Comparison of ENCODE assay signal across 11 mouse cellular contexts in the genomic region with DNA sequence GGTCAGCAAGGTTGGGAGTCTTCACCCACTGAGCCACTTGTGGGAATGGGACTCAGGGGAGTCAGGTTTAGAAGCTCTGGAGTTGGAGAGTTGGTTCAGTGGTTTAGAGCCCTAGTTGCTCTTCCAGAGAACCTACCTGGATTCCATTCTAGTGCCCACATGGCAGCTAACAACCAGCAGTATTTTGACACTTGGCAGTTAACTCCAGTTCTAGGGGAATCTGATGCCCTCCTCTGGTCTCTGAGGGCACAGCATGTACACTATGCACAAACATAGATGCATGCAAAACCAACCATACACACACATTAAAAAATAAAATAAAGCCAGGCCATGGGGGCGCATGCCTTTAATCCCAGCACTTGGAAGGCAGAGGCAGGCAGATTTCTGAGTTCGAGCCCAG. TPM values are rescaled to one million over a fixed set of nuclear protein-coding genes. Genes with fewer than 3 reads are reported as not detected.
DNase-seq lines count a peak whose midpoint lies in the region; ATAC-seq and TF ChIP-seq lines count a peak whose summit lies in the region.
"Had no signal": no experiment of that assay in that cellular context is flagged by ENCODE, and none has a peak within 500 bp of the region (broad histone marks: within the 10 kb centered on the region; RNA-seq: fewer than 3 reads in every experiment).

No protein-coding gene starts in this region.

- no peaks in the 10 kb centered on the region for H3K27me3 ChIP-seq in kidney, postnatal 0 days (ENCODE audit: insufficient read depth, low read length)
- no peaks in the 10 kb centered on the region for H3K27me3 ChIP-seq in kidney, embryonic 15.5 days
- H3K27me3 ChIP-seq: heart, embryonic 12.5 days; lung, embryonic 15.5 days had no signal

- no peak for ATAC-seq in kidney, postnatal 0 days (replicated peaks; ENCODE audit: low FRiP score, low read depth)
- no peak for ATAC-seq in kidney, embryonic 15.5 days (replicated peaks; ENCODE audit: low FRiP score)
- ATAC-seq: forebrain, embryonic 14.5 days had no signal

- H3K27ac ChIP-seq in kidney, postnatal 0 days = no peak overlapping the region
- no peak overlapping the region for H3K27ac ChIP-seq in kidney, embryonic 15.5 days
- H3K27ac ChIP-seq: lung, embryonic 15.5 days had no signal

- WGBS in kidney, postnatal 0 days = 93% methylated on average over 2 of the region's 2 CpGs
- 86% methylated on average over 2 of the region's 2 CpGs for WGBS in kidney, embryonic 15.5 days

- no peaks in the 10 kb centered on the region for H3K9me3 ChIP-seq in kidney, postnatal 0 days (replicated peaks; ENCODE audit: low read length)
- no peaks in the 10 kb centered on the region for H3K9me3 ChIP-seq in kidney, embryonic 15.5 days (replicated peaks)
- H3K9me3 ChIP-seq: heart, embryonic 12.5 days; lung, embryonic 15.5 days had no signal

- H3K36me3 ChIP-seq in kidney, postnatal 0 days (ENCODE audit: insufficient read depth, low read length) = no peaks in the 10 kb centered on the region
- peaks cover 5% of the 10 kb centered on the region; the same call in 1 of the 2 replicates for H3K36me3 ChIP-seq in kidney, embryonic 15.5 days
- H3K36me3 ChIP-seq: lung, embryonic 15.5 days had no signal

- H3K4me1 ChIP-seq in kidney, postnatal 0 days (replicated peaks; ENCODE audit: insufficient read depth, low read length) = peaks cover 8% of the 10 kb centered on the region
- H3K4me1 ChIP-seq in kidney, embryonic 15.5 days = peaks cover 14% of the 10 kb centered on the region

- H3K4me3 ChIP-seq in kidney, postnatal 0 days (replicated peaks; ENCODE audit: low read depth, low read length) = no peak overlapping the region
- no peak overlapping the region for H3K4me3 ChIP-seq in kidney, embryonic 15.5 days (replicated peaks)
- H3K4me3 ChIP-seq: heart, embryonic 12.5 days; lung, embryonic 15.5 days had no signal

- no peak overlapping the region for H3K4me2 ChIP-seq in kidney, postnatal 0 days (ENCODE audit: low read length)
- H3K4me2 ChIP-seq in kidney, embryonic 15.5 days = no peak overlapping the region
- H3K4me2 ChIP-seq: heart, embryonic 12.5 days; lung, embryonic 15.5 days had no signal

- peak; percentile 62 for DNase-seq in kidney, postnatal 0 days (ENCODE audit: low spot score)
- DNase-seq in urinary bladder, adult 2 months (ENCODE audit: low spot score) = peak; percentile 13
- DNase-seq in urinary bladder, postnatal 4 days (ENCODE audit: low spot score in 2 of 2) = no peak
- DNase-seq in induced T-regulatory cell, adult 2 months (ENCODE audit: low read depth) = peak; percentile 80
- DNase-seq in thymus, postnatal 4 days = peak; percentile 77
- DNase-seq in ovary, postnatal 36 days (ENCODE audit: low spot score) = no peak
- DNase-seq in frontal cortex, postnatal 10 days (ENCODE audit: low spot score in 2 of 2) = no peak

- TF ChIP-seq CTCF in kidney, postnatal 0 days (IDR thresholded peaks at IDR 0.05; ENCODE audit: low read depth) = peak; percentile 64

- H3K9ac ChIP-seq in kidney, postnatal 0 days (ENCODE audit: low read depth, low read length) = no peak overlapping the region
- no peak overlapping the region for H3K9ac ChIP-seq in kidney, embryonic 15.5 days
- H3K9ac ChIP-seq: heart, embryonic 12.5 days; lung, embryonic 15.5 days had no signal

RNA-seq across cellular contexts. Expression of a gene that starts 8.9 kb away (rescaled TPM):
- polyA plus RNA-seq in kidney, postnatal 0 days (2015; fragmentation: Nextera tagmentation; extraction: Ambion mirVana) = 53.6 and 56.0 TPM in 2 replicates
- 41.4 and 44.0 TPM in 2 replicates for polyA plus RNA-seq in kidney, embryonic 15.5 days (2015; fragmentation: Nextera tagmentation; extraction: Ambion mirVana)
- 58.7 and 60.8 TPM in 2 replicates for polyA plus RNA-seq in urinary bladder, adult 2 months (2012; rRNA removed)

RNA-seq across cellular contexts. Expression of a gene that starts 10.9 kb away (rescaled TPM):
- polyA plus RNA-seq in kidney, postnatal 0 days (2015; fragmentation: Nextera tagmentation; extraction: Ambion mirVana) = 23.5 and 24.1 TPM in 2 replicates
- 37.1 and 50.4 TPM in 2 replicates for polyA plus RNA-seq in kidney, embryonic 15.5 days (2015; fragmentation: Nextera tagmentation; extraction: Ambion mirVana)
- 32.9 and 42.3 TPM in 2 replicates for polyA plus RNA-seq in urinary bladder, adult 2 months (2012; rRNA removed)

RNA-seq across cellular contexts. Expression of a gene that starts 16.6 kb away (rescaled TPM):
- 107 and 115 TPM in 2 replicates for polyA plus RNA-seq in kidney, postnatal 0 days (2015; fragmentation: Nextera tagmentation; extraction: Ambion mirVana)
- 122 and 133 TPM in 2 replicates for polyA plus RNA-seq in kidney, embryonic 15.5 days (2015; fragmentation: Nextera tagmentation; extraction: Ambion mirVana)
- polyA plus RNA-seq in urinary bladder, adult 2 months (2012; rRNA removed) = 69.8 and 72.3 TPM in 2 replicates

RNA-seq across cellular contexts. Expression of a gene that starts 21.1 kb away (rescaled TPM):
- 10.4 and 12.1 TPM in 2 replicates for polyA plus RNA-seq in kidney, postnatal 0 days (2015; fragmentation: Nextera tagmentation; extraction: Ambion mirVana)
- polyA plus RNA-seq in kidney, embryonic 15.5 days (2015; fragmentation: Nextera tagmentation; extraction: Ambion mirVana) = 14.9 and 20.5 TPM in 2 replicates
- 59.3 and 69.8 TPM in 2 replicates for polyA plus RNA-seq in urinary bladder, adult 2 months (2012; rRNA removed)

RNA-seq across cellular contexts. Expression of a gene that starts 29.3 kb away (rescaled TPM):
- 16.9 and 18.8 TPM in 2 replicates for polyA plus RNA-seq in kidney, postnatal 0 days (2015; fragmentation: Nextera tagmentation; extraction: Ambion mirVana)
- polyA plus RNA-seq in kidney, embryonic 15.5 days (2015; fragmentation: Nextera tagmentation; extraction: Ambion mirVana) = 28.4 and 32.0 TPM in 2 replicates
- 73.9 and 89.8 TPM in 2 replicates for polyA plus RNA-seq in urinary bladder, adult 2 months (2012; rRNA removed)

Comparison
In these comparisons a context has a peak if more than half of its experiments do, and no peak if none do; other contexts are left out.
1. DNase-seq: peak in kidney, postnatal 0 days (single experiment), urinary bladder, adult 2 months (single experiment), induced T-regulatory cell, adult 2 months (single experiment) and thymus, postnatal 4 days (single experiment); none in urinary bladder, postnatal 4 days (0 of 2), ovary, postnatal 36 days (single experiment) and frontal cortex, postnatal 10 days (0 of 2).